Mouse (Mus musculus) CH12.LX (cell line): ENCODE data around the gene Fbrsl1. TPM values are rescaled to one million over a fixed set of nuclear protein-coding genes. Genes with fewer than 3 reads are reported as not detected.
A peak's percentile ranks its signal among the peaks of the same experiment; 100 is the strongest.

Experiments used
- DNase-seq: peaks from one replicate; pipeline ENCODE4 v3.0.0-alpha.2; 2013; ENCODE audit errors: extremely low read depth
- H3K27ac ChIP-seq: 2 replicates; pipeline ENCODE4 v1.5.1; 2012; ENCODE audit warnings: low read depth, mild to moderate bottlenecking, control low read depth, moderate library complexity; ENCODE audit not compliant: insufficient read depth
- H3K27me3 ChIP-seq: replicated peaks from 2 replicates; pipeline ENCODE3; 2012; ENCODE audit warnings: inconsistent platforms
- H3K36me3 ChIP-seq, 2 experiments: replicated peaks in 1 of 2; 2 replicates each; pipeline versions ENCODE3 to v1.6.1; 2012; ENCODE audit warnings: inconsistent platforms in 1 of 2, low read length in 1 of 2, mild to moderate bottlenecking in 1 of 2, mixed read lengths in 1 of 2, moderate library complexity in 1 of 2; ENCODE audit not compliant: control insufficient read depth in 1 of 2, insufficient read depth in 1 of 2
- H3K4me1 ChIP-seq, 2 experiments: 2 replicates each; pipeline ENCODE4 v1.6.1; 2012; ENCODE audit warnings: inconsistent platforms in 1 of 2, moderate library complexity in 1 of 2; ENCODE audit not compliant: insufficient read depth in 2 of 2, control insufficient read depth in 1 of 2
- H3K4me2 ChIP-seq: 2 replicates; pipeline ENCODE4 v1.6.1; 2012; ENCODE audit warnings: low read depth, mild to moderate bottlenecking, control low read depth; ENCODE audit not compliant: poor library complexity, insufficient read depth, severe bottlenecking
- H3K4me3 ChIP-seq, 3 experiments: fragments of 150-350 bp in 1 of 3; sonication (generic) in 1 of 3; replicated peaks in 1 of 3; 2 replicates each; pipeline versions ENCODE3 to v1.5.1; 2011 to 2012; ENCODE audit warnings: low read depth in 2 of 3, low read length in 2 of 3, mild to moderate bottlenecking in 2 of 3, moderate library complexity in 2 of 3, control low read depth in 1 of 3, improper control_type of control experiment in 1 of 3, inconsistent platforms in 1 of 3, mixed read lengths in 1 of 3; ENCODE audit not compliant: poor library complexity in 1 of 3
- H3K79me2 ChIP-seq: replicated peaks from 2 replicates; pipeline ENCODE4 v1.6.1; 2012; ENCODE audit warnings: mild to moderate bottlenecking, moderate library complexity; ENCODE audit not compliant: control insufficient read depth, poor library complexity, insufficient read depth, severe bottlenecking; ENCODE audit errors: extremely low read depth
- H3K9ac ChIP-seq: 2 replicates; pipeline ENCODE4 v1.6.1; 2012; ENCODE audit warnings: low read depth, mild to moderate bottlenecking, control low read depth, moderate library complexity; ENCODE audit not compliant: insufficient read depth
- H3K9me3 ChIP-seq: replicated peaks from 2 replicates; pipeline ENCODE3; 2012; ENCODE audit warnings: low read length, inconsistent platforms, mixed read lengths
- BHLHE40 ChIP-seq: IDR thresholded peaks from 2 replicates; pipeline ENCODE4 v1.6.1; 2011; ENCODE audit warnings: mild to moderate bottlenecking, low read depth, low read length, improper control_type of control experiment
- CHD2 ChIP-seq: IDR thresholded peaks from 2 replicates; pipeline ENCODE4 v1.6.1; 2011; ENCODE audit warnings: low read length, improper control_type of control experiment
- CTCF ChIP-seq, 2 experiments: IDR thresholded peaks in 1 of 2; conservative IDR thresholded peaks in 1 of 2; 2 replicates each; pipeline ENCODE4 v1.5.1; 2011 to 2012; ENCODE audit warnings: low read depth in 2 of 2, low read length in 2 of 2, improper control_type of control experiment in 1 of 2, inconsistent platforms in 1 of 2, mild to moderate bottlenecking in 1 of 2, moderate library complexity in 1 of 2
- ETS1 ChIP-seq: conservative IDR thresholded peaks from 2 replicates; pipeline ENCODE4 v1.6.1; 2012; ENCODE audit warnings: low read depth, mild to moderate bottlenecking, inconsistent platforms, low read length, improper control_type of control experiment, moderate library complexity
- HCFC1 ChIP-seq: IDR thresholded peaks from 2 replicates; pipeline ENCODE4 v1.6.1; 2012; ENCODE audit warnings: low read depth, mild to moderate bottlenecking, inconsistent platforms, low read length, improper control_type of control experiment
- IRF4 ChIP-seq: IDR thresholded peaks from 2 replicates; pipeline ENCODE4 v1.6.1; 2014; ENCODE audit warnings: low read depth, mild to moderate bottlenecking, inconsistent platforms, low read length, improper control_type of control experiment
- MAFK ChIP-seq: IDR thresholded peaks from 2 replicates; pipeline ENCODE4 v1.6.1; 2011; ENCODE audit warnings: low read length, improper control_type of control experiment; ENCODE audit not compliant: insufficient replicate concordance
- MAX ChIP-seq: IDR thresholded peaks from 2 replicates; pipeline ENCODE4 v1.6.1; 2011; ENCODE audit warnings: low read length, improper control_type of control experiment
- MEF2A ChIP-seq: IDR thresholded peaks from 2 replicates; pipeline ENCODE4 v1.6.1; 2014; ENCODE audit warnings: low read depth, mild to moderate bottlenecking, inconsistent platforms, low read length, improper control_type of control experiment, borderline replicate concordance
- MXI1 ChIP-seq: IDR thresholded peaks from 2 replicates; pipeline ENCODE4 v1.6.1; 2011; ENCODE audit warnings: mild to moderate bottlenecking, low read depth, low read length, improper control_type of control experiment
- MYC ChIP-seq: IDR thresholded peaks from 2 replicates; pipeline ENCODE4 v1.6.1; 2011; ENCODE audit warnings: low read depth, mild to moderate bottlenecking, improper control_type of control experiment, low read length
- NELFE ChIP-seq: IDR thresholded peaks from 2 replicates; pipeline ENCODE4 v1.6.1; 2011; ENCODE audit warnings: low read depth, low read length, improper control_type of control experiment
- POLR2A ChIP-seq: IDR thresholded peaks from 2 replicates; pipeline ENCODE4 v1.6.1; 2011; ENCODE audit warnings: low read depth, mild to moderate bottlenecking, improper control_type of control experiment, low read length
- POLR2AphosphoS2 ChIP-seq: IDR thresholded peaks from 2 replicates; pipeline ENCODE4 v1.6.1; 2011; ENCODE audit warnings: low read depth, low read length, improper control_type of control experiment
- RAD21 ChIP-seq: IDR thresholded peaks from 2 replicates; pipeline ENCODE4 v1.6.1; 2011; ENCODE audit warnings: low read depth, mild to moderate bottlenecking, low read length, improper control_type of control experiment, moderate library complexity
- SIN3A ChIP-seq: IDR thresholded peaks from 2 replicates; pipeline ENCODE4 v1.6.1; 2012; ENCODE audit warnings: low read length, improper control_type of control experiment, inconsistent platforms
- SMC3 ChIP-seq: IDR thresholded peaks from 2 replicates; pipeline ENCODE4 v1.6.1; 2011; ENCODE audit warnings: low read depth, low read length, improper control_type of control experiment
- USF2 ChIP-seq: conservative IDR thresholded peaks from 2 replicates; pipeline ENCODE4 v1.6.1; 2011; ENCODE audit warnings: low read depth, low read length, improper control_type of control experiment
- ZC3H11A ChIP-seq: IDR thresholded peaks from 2 replicates; pipeline ENCODE4 v1.6.1; 2012; ENCODE audit warnings: low read depth, mild to moderate bottlenecking, inconsistent platforms, low read length, improper control_type of control experiment
- ZKSCAN1 ChIP-seq: IDR thresholded peaks from 2 replicates; pipeline ENCODE4 v1.6.1; 2012; ENCODE audit warnings: low read depth, inconsistent platforms, low read length, improper control_type of control experiment, borderline replicate concordance
- ZNF384 ChIP-seq: IDR thresholded peaks from 2 replicates; pipeline ENCODE4 v1.6.1; 2012; ENCODE audit warnings: low read depth, low read length, improper control_type of control experiment, inconsistent platforms
- dilution Hi-C: fragments of 300-500 bp; cut with MboI; formaldehyde crosslinking; loops from 2 replicates; pipeline ENCODE4 v1.14.3; 2020; ENCODE audit warnings: low sequenced_read_pairs; ENCODE audit not compliant: extremely low pct_unique_long_range_greater_than_20kb, extremely low pct_ligation_motif_present
- in situ Hi-C: fragments of 300-500 bp; cut with MboI; formaldehyde crosslinking; loops from 3 replicates; pipeline ENCODE4 v1.14.3; 2019; ENCODE audit warnings: low sequenced_read_pairs, low pct_ligation_motif_present, low pct_unique_long_range_greater_than_20kb, mixed read lengths
- polyA plus RNA-seq: library from polyadenylated mRNA; unstranded; fragments of >175 nt; gene quantifications from 2 replicates; pipeline ENCODE4 v1.2.1, GENCODE M21; 2012; ENCODE audit warnings: low read depth; ENCODE audit not compliant: insufficient read length
- total RNA-seq, 2 experiments: library from RNA; depleted of rRNA; stranded (reverse); fragments of 300-350 nt in 1 of 2; fragments of >200 nt in 1 of 2; gene quantifications; 2 replicates each; pipeline ENCODE4 v1.2.3; 2012 to 2014

The Fbrsl1 gene
- total and polyA plus RNA-seq, 3 experiments: 3.0 to 32.0 (median 9.8) TPM

DNA sequence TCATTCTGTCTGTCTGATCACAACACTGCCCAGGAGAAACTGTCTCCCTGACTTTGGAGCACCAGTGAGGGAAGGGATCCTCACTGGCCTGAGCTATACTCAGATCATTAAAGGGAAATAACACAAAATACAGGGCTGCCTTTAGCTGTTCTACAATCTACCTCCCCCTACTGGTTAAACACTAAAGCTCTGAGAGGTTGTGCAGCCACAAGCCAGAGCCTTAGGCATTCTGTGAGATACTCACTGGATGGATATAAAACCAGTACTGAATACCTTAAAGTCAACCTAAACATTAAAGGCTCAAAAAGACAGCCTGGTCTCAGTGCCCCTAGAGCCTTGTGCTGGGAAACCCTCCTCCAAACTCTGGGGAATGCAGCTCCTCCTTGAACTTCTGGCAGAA lies 13.5 kb downstream of the Fbrsl1 start:
- Histone ChIP-seq H3K36me3 (peaks cover 29 to 71% of the 10 kb centered on the region in 2 experiments), H3K79me2 (peaks cover 2% of the 10 kb centered on the region; the same call in 1 of the 2 replicates), H3K9ac (no peak overlapping the region), H3K4me2 (no peak overlapping the region), H3K27me3 (no peaks in the 10 kb centered on the region), H3K27ac (no peak overlapping the region), H3K4me3 (no peak overlapping the region)
- in situ Hi-C loops: no loop called here
- DNase-seq: no peak
- TF ChIP-seq ZKSCAN1: no peak
- TF ChIP-seq SMC3: peak; percentile 55
- peak; percentile 32 to 67; a peak in 3 of 4 replicates for TF ChIP-seq CTCF (conservative IDR thresholded peaks at IDR 0.05 in 1 of 2, IDR thresholded peaks at IDR 0.05 in 1 of 2; ENCODE audit: low read depth in 2 of 2, low read length in 2 of 2)
- TF ChIP-seq RAD21: peak; percentile 41
- TF ChIP-seq, all 38 proteins: peak for 3
- H3K9me3 ChIP-seq: no peaks in the 10 kb centered on the region
- H3K4me1 ChIP-seq: peaks cover 0 to 17% of the 10 kb centered on the region in 2 experiments; a peak in 1 of 4 replicates
- dilution Hi-C loops: no loop called here

DNA sequence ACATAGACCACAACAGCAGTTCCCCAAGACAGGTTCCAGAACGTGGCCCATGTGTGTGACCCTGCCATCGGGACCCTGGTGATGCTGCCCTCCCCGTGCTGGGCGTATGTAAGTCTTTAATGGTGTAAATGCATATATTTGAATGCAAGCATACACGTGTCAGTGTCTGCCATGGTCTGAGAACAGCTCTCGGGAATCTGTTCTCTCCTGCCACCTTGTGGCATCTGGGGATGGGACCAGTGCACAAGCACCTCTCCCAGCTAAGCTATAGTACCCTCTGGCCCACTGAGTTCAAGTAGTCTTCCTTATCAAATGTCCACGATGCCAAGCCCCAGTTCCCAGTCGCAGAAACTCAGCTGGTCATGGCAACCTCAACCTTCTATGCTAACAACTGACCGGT lies 19.3 kb downstream of the Fbrsl1 start:
- Histone ChIP-seq H3K4me1 (peaks cover 30 to 62% of the 10 kb centered on the region in 2 experiments), H3K9me3 (no peaks in the 10 kb centered on the region), H3K9ac (no peak overlapping the region), H3K79me2 (no peaks in the 10 kb centered on the region), H3K27me3 (no peaks in the 10 kb centered on the region), H3K4me2 (peak overlapping the region; percentile 7; the same call in 1 of the 2 replicates), H3K27ac (peak overlapping the region; percentile 83; the same call in 1 of the 2 replicates), H3K4me3 (no peak overlapping the region), H3K36me3 (peaks cover 29 to 63% of the 10 kb centered on the region in 2 experiments)
- dilution Hi-C loops: no loop called here
- TF ChIP-seq RAD21: peak; percentile 88
- TF ChIP-seq NELFE: no peak
- TF ChIP-seq BHLHE40: peak; percentile 85
- TF ChIP-seq SMC3: peak; percentile 97
- peak; percentile 88 for TF ChIP-seq MXI1
- peak; percentile 58 to 95 for TF ChIP-seq CTCF (conservative IDR thresholded peaks at IDR 0.05 in 1 of 2, IDR thresholded peaks at IDR 0.05 in 1 of 2; ENCODE audit: low read depth in 2 of 2, low read length in 2 of 2)
- TF ChIP-seq MAX: peak; percentile 84
- TF ChIP-seq IRF4: peak; percentile 27; the same call in 1 of the 2 replicates
- no peak for TF ChIP-seq MAFK
- no peak for TF ChIP-seq MEF2A
- no peak for TF ChIP-seq ZNF384
- peak; percentile 42 for TF ChIP-seq ZC3H11A
- TF ChIP-seq USF2: no peak
- TF ChIP-seq MYC: peak; percentile 91
- TF ChIP-seq ETS1: no peak
- no peak for TF ChIP-seq POLR2AphosphoS2
- TF ChIP-seq CHD2: no peak
- TF ChIP-seq HCFC1: no peak
- TF ChIP-seq SIN3A: no peak; the same call in 1 of the 2 replicates
- no peak for TF ChIP-seq POLR2A
- peak; percentile 76 for DNase-seq
- in situ Hi-C loops: loop anchor here (5.0 kb wide), 1 partner anchor 47 kb away; no protein-coding TSS in a partner anchor
